Mouse (Mus musculus): ENCODE measurements around the gene Armc7.

GRCm38 (mm10) chr11:115455619-115456018, 19.8 kb upstream of the Armc7 start:
- TF ChIP-seq CTCF (IDR thresholded peaks at IDR 0.05; ENCODE audit: low read depth, low read length) (no peak; the same call in 1 of the 2 replicates), POLR2AphosphoS5 (IDR thresholded peaks at IDR 0.05; ENCODE audit: insufficient replicate concordance, low read depth, low read length) (no peak), TAL1 (conservative IDR thresholded peaks at IDR 0.05; ENCODE audit: low read depth, low read length) (no peak)

Measured in G1E (cell line).